In genomic region chr4:119110512-119110911, GRCm38 (mm10) we compare ENCODE assay signal across 8 mouse cellular contexts. TPM values are rescaled to one million over a fixed set of nuclear protein-coding genes. Genes with fewer than 3 reads are reported as not detected.
A peak's percentile ranks its signal among the peaks of the same experiment; 100 is the strongest.
DNase-seq lines count a peak whose midpoint lies in the region; ATAC-seq and TF ChIP-seq lines count a peak whose summit lies in the region.

No protein-coding gene starts in this region.

- H3K27me3 ChIP-seq in kidney, postnatal 0 days (ENCODE audit: insufficient read depth, low read length) = no peaks in the 10 kb centered on the region
- H3K27me3 ChIP-seq in embryonic facial prominence, embryonic 13.5 days = no peaks in the 10 kb centered on the region
- no peaks in the 10 kb centered on the region for H3K27me3 ChIP-seq in intestine, postnatal 0 days (replicated peaks; ENCODE audit: control insufficient read depth, insufficient read depth, low read length)
- H3K27me3 ChIP-seq in cerebellum, adult 2 months (ENCODE audit: control insufficient read depth, insufficient read depth, low read length) = no peaks in the 10 kb centered on the region

- peak overlapping the region; percentile 10; the same call in 1 of the 2 replicates for H3K9ac ChIP-seq in kidney, postnatal 0 days (ENCODE audit: low read depth, low read length)
- peak overlapping the region; percentile 94 for H3K9ac ChIP-seq in embryonic facial prominence, embryonic 13.5 days
- H3K9ac ChIP-seq in intestine, postnatal 0 days (ENCODE audit: low read depth, low read length) = no peak overlapping the region; the same call in 1 of the 2 replicates

- no peaks in the 10 kb centered on the region for H3K9me3 ChIP-seq in kidney, postnatal 0 days (replicated peaks; ENCODE audit: low read length)
- no peaks in the 10 kb centered on the region for H3K9me3 ChIP-seq in embryonic facial prominence, embryonic 13.5 days
- no peaks in the 10 kb centered on the region for H3K9me3 ChIP-seq in intestine, postnatal 0 days (ENCODE audit: control insufficient read depth)

- H3K4me2 ChIP-seq in kidney, postnatal 0 days (ENCODE audit: low read length) = peak overlapping the region; percentile 81
- H3K4me2 ChIP-seq in embryonic facial prominence, embryonic 13.5 days = peak overlapping the region; percentile 73
- H3K4me2 ChIP-seq in intestine, postnatal 0 days (replicated peaks; ENCODE audit: low read depth) = peak overlapping the region; percentile 78

- H3K4me1 ChIP-seq in kidney, postnatal 0 days (replicated peaks; ENCODE audit: insufficient read depth, low read length) = peaks cover 18% of the 10 kb centered on the region
- peaks cover 80% of the 10 kb centered on the region for H3K4me1 ChIP-seq in embryonic facial prominence, embryonic 13.5 days
- 0 out of 2 replicates have a peak, but pooled peaks cover 2% of the 10 kb centered on the region for H3K4me1 ChIP-seq in intestine, postnatal 0 days (replicated peaks; ENCODE audit: control insufficient read depth, insufficient read depth, low read length)
- no peaks in the 10 kb centered on the region for H3K4me1 ChIP-seq in cerebellum, adult 2 months (ENCODE audit: control insufficient read depth, insufficient read depth, low read length)

- ATAC-seq in kidney, postnatal 0 days (replicated peaks; ENCODE audit: low FRiP score, low read depth) = no peak
- ATAC-seq in embryonic facial prominence, embryonic 13.5 days (ENCODE audit: insufficient number of reproducible peaks, insufficient read depth, low FRiP score, low TSS enrichment, low read depth) = no peak
- ATAC-seq in intestine, postnatal 0 days = no peak
- no peak for ATAC-seq in monocyte, adult 5-6 weeks (replicated peaks; ENCODE audit: insufficient number of reproducible peaks, low FRiP score, low TSS enrichment, poor library complexity, severe bottlenecking)

- TF ChIP-seq POLR2A in cerebellum, adult 2 months (IDR thresholded peaks at IDR 0.05; ENCODE audit: borderline replicate concordance, insufficient read depth, low read length) = no peak

- 53% methylated on average over 5 of the region's 5 CpGs for WGBS in kidney, postnatal 0 days
- 31% methylated on average over 5 of the region's 5 CpGs for WGBS in embryonic facial prominence, embryonic 13.5 days
- 32% methylated on average over 5 of the region's 5 CpGs for WGBS in intestine, postnatal 0 days
- 72% methylated on average over 5 of the region's 5 CpGs for WGBS in cerebellum, adult 2 months

- H3K27ac ChIP-seq in kidney, postnatal 0 days = no peak overlapping the region
- no peak overlapping the region for H3K27ac ChIP-seq in embryonic facial prominence, embryonic 13.5 days
- no peak overlapping the region for H3K27ac ChIP-seq in intestine, postnatal 0 days (ENCODE audit: low read depth, low read length)
- no peak overlapping the region for H3K27ac ChIP-seq in cerebellum, adult 2 months (ENCODE audit: insufficient read depth, low read length)

- peaks cover 4% of the 10 kb centered on the region; the same call in 1 of the 2 replicates for H3K36me3 ChIP-seq in kidney, postnatal 0 days (ENCODE audit: insufficient read depth, low read length)
- H3K36me3 ChIP-seq in embryonic facial prominence, embryonic 13.5 days = no peaks in the 10 kb centered on the region
- 0 out of 2 replicates have a peak, but pooled peaks cover 6% of the 10 kb centered on the region for H3K36me3 ChIP-seq in intestine, postnatal 0 days (ENCODE audit: control insufficient read depth, insufficient read depth)

- DNase-seq in kidney, postnatal 0 days (ENCODE audit: low spot score) = no peak
- DNase-seq in kidney, adult 8-10 months = no peak
- DNase-seq in naive thymus-derived CD4-positive, alpha-beta T cell, adult 2 months (ENCODE audit: low read depth) = peak; percentile 4
- no peak for DNase-seq in cerebellum, adult 2 months
- DNase-seq in spleen, postnatal 10 days (ENCODE audit: low spot score in 2 of 2) = no peak

- peak overlapping the region; percentile 87; the same call in 1 of the 2 replicates for H3K4me3 ChIP-seq in kidney, postnatal 0 days (replicated peaks; ENCODE audit: low read depth, low read length)
- H3K4me3 ChIP-seq in embryonic facial prominence, embryonic 13.5 days = peak overlapping the region; percentile 80
- 0 out of 2 replicates have a peak overlapping the region, but pooled peaks have one; percentile 90 for H3K4me3 ChIP-seq in intestine, postnatal 0 days (ENCODE audit: low read depth, low read length)
- no peak overlapping the region for H3K4me3 ChIP-seq in cerebellum, adult 2 months (replicated peaks; ENCODE audit: insufficient read depth, low read depth, low read length)

- TF ChIP-seq CTCF in kidney, postnatal 0 days (IDR thresholded peaks at IDR 0.05; ENCODE audit: low read depth) = no peak
- no peak for TF ChIP-seq CTCF in intestine, postnatal 0 days (IDR thresholded peaks at IDR 0.05; ENCODE audit: low read depth)
- no peak for TF ChIP-seq CTCF in cerebellum, adult 2 months (IDR thresholded peaks at IDR 0.05; ENCODE audit: borderline replicate concordance, insufficient read depth, low read depth, low read length)

RNA-seq across cellular contexts. Expression of gene Slc2a1, which starts 2.0 kb away (rescaled TPM):
- 57.5 and 58.0 TPM in 2 replicates for polyA plus RNA-seq in kidney, postnatal 0 days (2015; fragmentation: Nextera tagmentation; extraction: Ambion mirVana)
- 116 and 123 TPM in 2 replicates for polyA plus RNA-seq in embryonic facial prominence, embryonic 13.5 days (2015; fragmentation: Nextera tagmentation; extraction: Ambion mirVana)
- 18.1 and 19.0 TPM in 2 replicates for polyA plus RNA-seq in intestine, postnatal 0 days (2015; fragmentation: Nextera tagmentation; extraction: Ambion mirVana)
- 25.2 to 35.8 TPM (median 30.1 TPM) in 3 replicates for total RNA-seq in monocyte, adult 5-6 weeks (2017)
- polyA plus RNA-seq in cerebellum, adult 2 months (2012; rRNA removed) = 121 and 125 TPM in 2 replicates
